Mouse (Mus musculus) liver, adult 2 months (tissue): ENCODE results near the gene Tmem63c. TPM values are rescaled to one million over a fixed set of nuclear protein-coding genes. Genes with fewer than 3 reads are reported as not detected.
A peak's percentile ranks its signal among the peaks of the same experiment; 100 is the strongest.

Source experiments
- DNase-seq: peaks from one replicate; pipeline ENCODE4 v3.0.0-alpha.2; 2011; ENCODE audit warnings: low read depth, low spot score; ENCODE audit errors: extremely low read depth
- H3K27ac ChIP-seq: fragments of 200-500 bp; replicated peaks from 2 replicates; pipeline ENCODE4 v1.5.1; 2012; ENCODE audit warnings: low read depth, mild to moderate bottlenecking, control low read depth, inconsistent platforms, low read length; ENCODE audit not compliant: insufficient read depth
- H3K27me3 ChIP-seq: fragments of 200-500 bp; 2 replicates; pipeline ENCODE4 v1.6.1; 2012; ENCODE audit warnings: mild to moderate bottlenecking, moderate library complexity, low read length, inconsistent platforms; ENCODE audit not compliant: control insufficient read depth, insufficient read depth
- H3K36me3 ChIP-seq: fragments of 200-500 bp; 2 replicates; pipeline ENCODE4 v1.6.1; 2012; ENCODE audit warnings: low read length, inconsistent platforms; ENCODE audit not compliant: control insufficient read depth, insufficient read depth
- H3K4me1 ChIP-seq: fragments of 200-500 bp; 2 replicates; pipeline ENCODE4 v1.6.1; 2011; ENCODE audit warnings: low read length; ENCODE audit not compliant: control insufficient read depth, insufficient read depth
- H3K4me3 ChIP-seq: fragments of 200-500 bp; 2 replicates; pipeline ENCODE4 v1.5.1; 2011; ENCODE audit warnings: low read depth, mild to moderate bottlenecking, control low read depth, low read length, moderate library complexity; ENCODE audit not compliant: insufficient read depth
- H3K79me2 ChIP-seq: fragments of 200-500 bp; 2 replicates; pipeline ENCODE4 v1.6.1; 2012; ENCODE audit warnings: inconsistent platforms, mild to moderate bottlenecking, low read length, moderate library complexity; ENCODE audit not compliant: control insufficient read depth, insufficient read depth
- H3K9ac ChIP-seq: fragments of 200-500 bp; 2 replicates; pipeline ENCODE4 v1.6.1; 2012; ENCODE audit warnings: low read depth, mild to moderate bottlenecking, control low read depth, inconsistent platforms, low read length
- CTCF ChIP-seq: fragments of 200-500 bp; IDR thresholded peaks from 2 replicates; pipeline ENCODE4 v1.5.1; 2011; ENCODE audit warnings: low read depth, low read length, control low read depth
- POLR2A ChIP-seq: fragments of 200-500 bp; IDR thresholded peaks from 2 replicates; pipeline ENCODE4 v1.6.1; 2011; ENCODE audit warnings: low read length, control low read depth; ENCODE audit not compliant: insufficient read depth; ENCODE audit errors: extremely low read depth
- WGBS: fragments of 180-500 bp; shearing (Covaris S2); methylation state at CpG from one replicate; pipeline ENCODE4 v1.1.7; 2018; 5-methylcytosine and 5-hydroxymethylcytosine counted together
- polyA plus RNA-seq: library from polyadenylated mRNA; depleted of rRNA; stranded (reverse); fragments of >200 nt; gene quantifications from 2 replicates; pipeline ENCODE4 v1.2.3, GENCODE M21; 2012
- total RNA-seq: library from RNA; depleted of rRNA; stranded (reverse); fragments of >200 nt; gene quantifications from 2 replicates; pipeline ENCODE4 v1.2.3, GENCODE M21; 2014

Tmem63c gene
- total and polyA plus RNA-seq, 2 experiments = not detected

GRCm38 (mm10) chr12:87100331-87100730, 79.2 kb downstream of the Tmem63c start:
- Histone ChIP-seq H3K4me3 (no peak overlapping the region; the same call in 1 of the 2 replicates), H3K27me3 (peaks cover 7% of the 10 kb centered on the region; the same call in 1 of the 2 replicates), H3K27ac (no peak overlapping the region), H3K79me2 (no peaks in the 10 kb centered on the region), H3K4me1 (no peaks in the 10 kb centered on the region; the same call in 1 of the 2 replicates), H3K36me3 (no peaks in the 10 kb centered on the region), H3K9ac (no peak overlapping the region)
- 49% methylated on average over 4 of the region's 4 CpGs for WGBS
- TF ChIP-seq CTCF = no peak
- no peak for TF ChIP-seq POLR2A
- peak; percentile 82 for DNase-seq

GRCm38 (mm10) chr12:87102165-87102631, 81.1 kb downstream of the Tmem63c start, which contains the start of gene Ngb:
TSS of gene Ngb (minus strand) at chr12:87102539.
- no peak within 1 kb of the TSS for H3K27ac ChIP-seq
- peaks cover 7% of the 10 kb centered on the region; the same call in 1 of the 2 replicates for H3K27me3 ChIP-seq
- no peaks in the 10 kb centered on the region; the same call in 1 of the 2 replicates for H3K4me1 ChIP-seq
- no peak for DNase-seq
- 14% methylated on average over 32 of the region's 32 CpGs for WGBS
- H3K4me3 ChIP-seq = no peak within 1 kb of the TSS
- H3K36me3 ChIP-seq = no peaks in the 10 kb centered on the region
- no peak within 1 kb of the TSS for H3K9ac ChIP-seq
- no peak for TF ChIP-seq POLR2A
- TF ChIP-seq CTCF = no peak
- no peaks in the 10 kb centered on the region for H3K79me2 ChIP-seq

GRCm38 (mm10) chr12:87103471-87103870, 82.3 kb downstream of the Tmem63c start:
- no peak overlapping the region for H3K9ac ChIP-seq
- WGBS = 87% methylated on average over 4 of the region's 4 CpGs
- no peak overlapping the region for H3K27ac ChIP-seq
- no peak for TF ChIP-seq CTCF
- TF ChIP-seq POLR2A = no peak
- DNase-seq = no peak
- no peaks in the 10 kb centered on the region; the same call in 1 of the 2 replicates for H3K4me1 ChIP-seq
- H3K79me2 ChIP-seq = no peaks in the 10 kb centered on the region
- peaks cover 7% of the 10 kb centered on the region; the same call in 1 of the 2 replicates for H3K27me3 ChIP-seq
- H3K36me3 ChIP-seq = no peaks in the 10 kb centered on the region; the same call in 1 of the 2 replicates
- H3K4me3 ChIP-seq = no peak overlapping the region

GRCm38 (mm10) chr12:87104796-87105195, 83.7 kb downstream of the Tmem63c start:
- H3K36me3 ChIP-seq = no peaks in the 10 kb centered on the region; the same call in 1 of the 2 replicates
- WGBS = 88% methylated on average over 4 of the region's 4 CpGs
- peaks cover 7% of the 10 kb centered on the region; the same call in 1 of the 2 replicates for H3K27me3 ChIP-seq
- H3K4me3 ChIP-seq = no peak overlapping the region
- no peaks in the 10 kb centered on the region for H3K79me2 ChIP-seq
- no peak for DNase-seq
- no peak overlapping the region for H3K9ac ChIP-seq
- H3K4me1 ChIP-seq = no peaks in the 10 kb centered on the region; the same call in 1 of the 2 replicates
- no peak for TF ChIP-seq CTCF
- TF ChIP-seq POLR2A = no peak
- H3K27ac ChIP-seq = no peak overlapping the region

- no peaks in the 10 kb centered on the region for H3K79me2 ChIP-seq
- H3K27ac ChIP-seq = no peak overlapping the region
- H3K9ac ChIP-seq = no peak overlapping the region
- no peak for TF ChIP-seq CTCF
- TF ChIP-seq POLR2A = no peak
- DNase-seq = no peak
- no peaks in the 10 kb centered on the region for H3K27me3 ChIP-seq
- 73% methylated on average over 3 of the region's 3 CpGs for WGBS
- no peaks in the 10 kb centered on the region for H3K4me1 ChIP-seq
- H3K36me3 ChIP-seq = peaks cover 2% of the 10 kb centered on the region; the same call in 1 of the 2 replicates
- no peak overlapping the region for H3K4me3 ChIP-seq
Observed at GRCm38 (mm10) chr12:87107357-87107977, 86.3 kb downstream of the Tmem63c start.
